Mouse (Mus musculus) CH12.LX (cell line): Measurements from ENCODE around the gene Eef1akmt1. TPM values are rescaled to one million over a fixed set of nuclear protein-coding genes. Genes with fewer than 3 reads are reported as not detected.
A peak's percentile ranks its signal among the peaks of the same experiment; 100 is the strongest.

Experiments used
- DNase-seq: peaks from one replicate; pipeline ENCODE4 v3.0.0-alpha.2; 2013; ENCODE audit errors: extremely low read depth
- H3K27ac ChIP-seq: 2 replicates; pipeline ENCODE4 v1.5.1; 2012; ENCODE audit warnings: low read depth, mild to moderate bottlenecking, control low read depth, moderate library complexity; ENCODE audit not compliant: insufficient read depth
- H3K27me3 ChIP-seq: replicated peaks from 2 replicates; pipeline ENCODE3; 2012; ENCODE audit warnings: inconsistent platforms
- H3K36me3 ChIP-seq, 2 experiments: replicated peaks in 1 of 2; 2 replicates each; pipeline versions ENCODE3 to v1.6.1; 2012; ENCODE audit warnings: inconsistent platforms in 1 of 2, low read length in 1 of 2, mild to moderate bottlenecking in 1 of 2, mixed read lengths in 1 of 2, moderate library complexity in 1 of 2; ENCODE audit not compliant: control insufficient read depth in 1 of 2, insufficient read depth in 1 of 2
- H3K4me1 ChIP-seq, 2 experiments: 2 replicates each; pipeline ENCODE4 v1.6.1; 2012; ENCODE audit warnings: inconsistent platforms in 1 of 2, moderate library complexity in 1 of 2; ENCODE audit not compliant: insufficient read depth in 2 of 2, control insufficient read depth in 1 of 2
- H3K4me2 ChIP-seq: 2 replicates; pipeline ENCODE4 v1.6.1; 2012; ENCODE audit warnings: low read depth, mild to moderate bottlenecking, control low read depth; ENCODE audit not compliant: poor library complexity, insufficient read depth, severe bottlenecking
- H3K4me3 ChIP-seq, 3 experiments: fragments of 150-350 bp in 1 of 3; sonication (generic) in 1 of 3; replicated peaks in 1 of 3; 2 replicates each; pipeline versions ENCODE3 to v1.5.1; 2011 to 2012; ENCODE audit warnings: low read depth in 2 of 3, low read length in 2 of 3, mild to moderate bottlenecking in 2 of 3, moderate library complexity in 2 of 3, control low read depth in 1 of 3, improper control_type of control experiment in 1 of 3, inconsistent platforms in 1 of 3, mixed read lengths in 1 of 3; ENCODE audit not compliant: poor library complexity in 1 of 3
- H3K79me2 ChIP-seq: replicated peaks from 2 replicates; pipeline ENCODE4 v1.6.1; 2012; ENCODE audit warnings: mild to moderate bottlenecking, moderate library complexity; ENCODE audit not compliant: control insufficient read depth, poor library complexity, insufficient read depth, severe bottlenecking; ENCODE audit errors: extremely low read depth
- H3K9ac ChIP-seq: 2 replicates; pipeline ENCODE4 v1.6.1; 2012; ENCODE audit warnings: low read depth, mild to moderate bottlenecking, control low read depth, moderate library complexity; ENCODE audit not compliant: insufficient read depth
- H3K9me3 ChIP-seq: replicated peaks from 2 replicates; pipeline ENCODE3; 2012; ENCODE audit warnings: low read length, inconsistent platforms, mixed read lengths
- BHLHE40 ChIP-seq: IDR thresholded peaks from 2 replicates; pipeline ENCODE4 v1.6.1; 2011; ENCODE audit warnings: mild to moderate bottlenecking, low read depth, low read length, improper control_type of control experiment
- CHD2 ChIP-seq: IDR thresholded peaks from 2 replicates; pipeline ENCODE4 v1.6.1; 2011; ENCODE audit warnings: low read length, improper control_type of control experiment
- CTCF ChIP-seq, 2 experiments: IDR thresholded peaks in 1 of 2; conservative IDR thresholded peaks in 1 of 2; 2 replicates each; pipeline ENCODE4 v1.5.1; 2011 to 2012; ENCODE audit warnings: low read depth in 2 of 2, low read length in 2 of 2, improper control_type of control experiment in 1 of 2, inconsistent platforms in 1 of 2, mild to moderate bottlenecking in 1 of 2, moderate library complexity in 1 of 2
- EP300 ChIP-seq: IDR thresholded peaks from 2 replicates; pipeline ENCODE4 v1.6.1; 2011; ENCODE audit warnings: low read length, improper control_type of control experiment
- GABPA ChIP-seq: IDR thresholded peaks from 2 replicates; pipeline ENCODE4 v1.6.1; 2012; ENCODE audit warnings: low read depth, low read length, improper control_type of control experiment, inconsistent platforms; ENCODE audit not compliant: insufficient replicate concordance
- JUN ChIP-seq: IDR thresholded peaks from 2 replicates; pipeline ENCODE4 v1.6.1; 2011; ENCODE audit warnings: low read depth, mild to moderate bottlenecking, low read length, improper control_type of control experiment, moderate library complexity; ENCODE audit not compliant: insufficient read depth
- MEF2A ChIP-seq: IDR thresholded peaks from 2 replicates; pipeline ENCODE4 v1.6.1; 2014; ENCODE audit warnings: low read depth, mild to moderate bottlenecking, inconsistent platforms, low read length, improper control_type of control experiment, borderline replicate concordance
- MXI1 ChIP-seq: IDR thresholded peaks from 2 replicates; pipeline ENCODE4 v1.6.1; 2011; ENCODE audit warnings: mild to moderate bottlenecking, low read depth, low read length, improper control_type of control experiment
- NELFE ChIP-seq: IDR thresholded peaks from 2 replicates; pipeline ENCODE4 v1.6.1; 2011; ENCODE audit warnings: low read depth, low read length, improper control_type of control experiment
- PAX5 ChIP-seq: IDR thresholded peaks from 2 replicates; pipeline ENCODE4 v1.6.1; 2012; ENCODE audit warnings: low read length, inconsistent platforms, mixed read lengths
- RAD21 ChIP-seq: IDR thresholded peaks from 2 replicates; pipeline ENCODE4 v1.6.1; 2011; ENCODE audit warnings: low read depth, mild to moderate bottlenecking, low read length, improper control_type of control experiment, moderate library complexity
- RCOR1 ChIP-seq: conservative IDR thresholded peaks from 2 replicates; pipeline ENCODE4 v1.6.1; 2012; ENCODE audit warnings: low read depth, mild to moderate bottlenecking, inconsistent platforms, low read length, improper control_type of control experiment
- SIN3A ChIP-seq: IDR thresholded peaks from 2 replicates; pipeline ENCODE4 v1.6.1; 2012; ENCODE audit warnings: low read length, improper control_type of control experiment, inconsistent platforms
- SMC3 ChIP-seq: IDR thresholded peaks from 2 replicates; pipeline ENCODE4 v1.6.1; 2011; ENCODE audit warnings: low read depth, low read length, improper control_type of control experiment
- UBTF ChIP-seq: IDR thresholded peaks from 2 replicates; pipeline ENCODE4 v1.6.1; 2012; ENCODE audit warnings: low read depth, mild to moderate bottlenecking, inconsistent platforms, low read length, improper control_type of control experiment, moderate library complexity
- ZC3H11A ChIP-seq: IDR thresholded peaks from 2 replicates; pipeline ENCODE4 v1.6.1; 2012; ENCODE audit warnings: low read depth, mild to moderate bottlenecking, inconsistent platforms, low read length, improper control_type of control experiment
- ZKSCAN1 ChIP-seq: IDR thresholded peaks from 2 replicates; pipeline ENCODE4 v1.6.1; 2012; ENCODE audit warnings: low read depth, inconsistent platforms, low read length, improper control_type of control experiment, borderline replicate concordance
- ZNF384 ChIP-seq: IDR thresholded peaks from 2 replicates; pipeline ENCODE4 v1.6.1; 2012; ENCODE audit warnings: low read depth, low read length, improper control_type of control experiment, inconsistent platforms
- dilution Hi-C: fragments of 300-500 bp; cut with MboI; formaldehyde crosslinking; loops from 2 replicates; pipeline ENCODE4 v1.14.3; 2020; ENCODE audit warnings: low sequenced_read_pairs; ENCODE audit not compliant: extremely low pct_unique_long_range_greater_than_20kb, extremely low pct_ligation_motif_present
- in situ Hi-C: fragments of 300-500 bp; cut with MboI; formaldehyde crosslinking; loops from 3 replicates; pipeline ENCODE4 v1.14.3; 2019; ENCODE audit warnings: low sequenced_read_pairs, low pct_ligation_motif_present, low pct_unique_long_range_greater_than_20kb, mixed read lengths
- polyA plus RNA-seq: library from polyadenylated mRNA; unstranded; fragments of >175 nt; gene quantifications from 2 replicates; pipeline ENCODE4 v1.2.1, GENCODE M21; 2012; ENCODE audit warnings: low read depth; ENCODE audit not compliant: insufficient read length
- total RNA-seq, 2 experiments: library from RNA; depleted of rRNA; stranded (reverse); fragments of 300-350 nt in 1 of 2; fragments of >200 nt in 1 of 2; gene quantifications; 2 replicates each; pipeline ENCODE4 v1.2.3; 2012 to 2014

The Eef1akmt1 gene
- total and polyA plus RNA-seq, 3 experiments: 52.2 to 105 (median 74.5) TPM

DNA sequence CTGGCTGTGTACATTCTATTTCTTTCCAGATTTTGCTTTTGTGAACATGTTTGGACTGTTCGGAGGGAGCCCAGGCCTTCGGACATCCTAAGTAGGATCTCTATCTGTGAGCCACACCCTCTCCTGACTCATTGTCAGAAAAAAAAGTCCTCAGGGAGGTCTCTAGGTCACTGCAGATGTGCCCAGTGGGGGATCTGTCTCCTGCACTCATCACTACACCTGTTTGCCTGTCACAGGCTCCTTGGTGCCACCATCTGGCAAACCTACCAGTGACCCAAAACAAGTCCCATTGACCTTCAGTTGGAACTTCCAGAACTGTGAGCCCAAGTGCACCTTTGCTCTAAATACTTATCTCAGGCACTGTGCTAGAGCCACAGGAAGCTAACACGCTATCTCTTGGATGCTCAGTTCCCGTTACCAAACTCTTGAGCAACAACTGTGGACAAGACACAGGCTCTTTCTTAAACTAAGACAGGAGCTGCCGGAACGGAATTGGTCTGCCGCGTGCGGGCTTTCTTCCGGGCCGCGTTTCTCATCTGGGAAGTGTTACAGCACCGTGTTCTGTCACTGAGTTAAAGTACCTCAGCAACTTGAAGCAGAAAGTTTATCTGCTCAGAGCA, 27.9 kb downstream of the Eef1akmt1 start:
- DNase-seq: peak; percentile 21

GRCm38 (mm10) chr14:57542231-57542630, 29.2 kb downstream of the Eef1akmt1 start:
- dilution Hi-C loops: no loop called here
- in situ Hi-C loops: no loop called here
- H3K27me3 ChIP-seq: no peaks in the 10 kb centered on the region
- no peak for DNase-seq
- no peaks in the 10 kb centered on the region for H3K9me3 ChIP-seq
- no peak overlapping the region for H3K9ac ChIP-seq
- no peak overlapping the region for H3K4me2 ChIP-seq
- peaks cover 0 to 6% of the 10 kb centered on the region in 2 experiments for H3K36me3 ChIP-seq
- peaks cover 0 to 20% of the 10 kb centered on the region in 2 experiments; a peak in 2 of 4 replicates for H3K4me1 ChIP-seq
- TF ChIP-seq UBTF: no peak
- no peak for TF ChIP-seq EP300
- no peak for TF ChIP-seq CHD2
- no peak for TF ChIP-seq SIN3A
- no peak for TF ChIP-seq MEF2A
- TF ChIP-seq MXI1: no peak
- TF ChIP-seq NELFE: no peak
- no peak for TF ChIP-seq RAD21
- TF ChIP-seq ZKSCAN1: no peak
- no peak for TF ChIP-seq PAX5
- TF ChIP-seq JUN: no peak
- no peak for TF ChIP-seq RCOR1
- TF ChIP-seq SMC3: no peak
- no peaks in the 10 kb centered on the region for H3K79me2 ChIP-seq
- H3K4me3 ChIP-seq: no peak overlapping the region
- H3K27ac ChIP-seq: no peak overlapping the region

More for the DNA sequence above, 27.9 kb downstream of the Eef1akmt1 start:
- H3K4me2 ChIP-seq: no peak overlapping the region
- no peak overlapping the region for H3K9ac ChIP-seq
- no peak overlapping the region for H3K4me3 ChIP-seq
- H3K36me3 ChIP-seq: peaks cover 0 to 13% of the 10 kb centered on the region in 2 experiments
- dilution Hi-C loops (no loop called here), in situ Hi-C loops (no loop called here)
- H3K27me3 ChIP-seq: no peaks in the 10 kb centered on the region
- H3K9me3 ChIP-seq: no peaks in the 10 kb centered on the region
- H3K27ac ChIP-seq: no peak overlapping the region
- peaks cover 0 to 13% of the 10 kb centered on the region in 2 experiments; a peak in 2 of 4 replicates for H3K4me1 ChIP-seq
- no peaks in the 10 kb centered on the region for H3K79me2 ChIP-seq
- TF ChIP-seq ZC3H11A (no peak), CTCF (conservative IDR thresholded peaks at IDR 0.05 in 1 of 2, IDR thresholded peaks at IDR 0.05 in 1 of 2; ENCODE audit: low read depth in 2 of 2, low read length in 2 of 2) (peak in 1 of 2 experiments; percentile 40; a peak in 2 of 4 replicates), RAD21 (peak; percentile 38), BHLHE40 (no peak), GABPA (no peak), ZNF384 (peak; percentile 77), SMC3 (peak; percentile 23; the same call in 1 of the 2 replicates), ZKSCAN1 (no peak)
